Mouse (Mus musculus) MEL (cell line): ENCODE data around the gene Lrrc46. TPM values are rescaled to one million over a fixed set of nuclear protein-coding genes. Genes with fewer than 3 reads are reported as not detected.
A peak's percentile ranks its signal among the peaks of the same experiment; 100 is the strongest.

Experiments used
- DNase-seq: peaks from one replicate; pipeline ENCODE4 v3.0.0; 2011; ENCODE audit warnings: low read depth, low spot score
- H3K27ac ChIP-seq: 2 replicates; pipeline ENCODE4 v1.5.1; 2012; ENCODE audit warnings: low read depth, mild to moderate bottlenecking, control low read depth, low read length, moderate library complexity; ENCODE audit not compliant: control insufficient read depth
- H3K27me3 ChIP-seq, 2 experiments: fragments of 150-350 bp in 1 of 2; sonication (generic) in 1 of 2; 2 replicates each; pipeline ENCODE4 v1.6.1; 2012; ENCODE audit warnings: low read length in 2 of 2, mild to moderate bottlenecking in 2 of 2, improper control_type of control experiment in 1 of 2, moderate library complexity in 1 of 2; ENCODE audit not compliant: insufficient read depth in 2 of 2, control insufficient read depth in 1 of 2
- H3K36me3 ChIP-seq, 2 experiments: 2 replicates each; pipeline ENCODE4 v1.6.1; 2012 to 2014; ENCODE audit warnings: low read length in 2 of 2, improper control_type of control experiment in 1 of 2, inconsistent platforms in 1 of 2, mild to moderate bottlenecking in 1 of 2; ENCODE audit not compliant: insufficient read depth in 2 of 2, control insufficient read depth in 1 of 2
- H3K4me1 ChIP-seq, 2 experiments: fragments of 150-350 bp in 1 of 2; sonication (generic) in 1 of 2; 2 replicates each; pipeline ENCODE4 v1.6.1; 2012; ENCODE audit warnings: low read length in 2 of 2, improper control_type of control experiment in 1 of 2, mild to moderate bottlenecking in 1 of 2; ENCODE audit not compliant: insufficient read depth in 2 of 2, control insufficient read depth in 1 of 2
- H3K4me3 ChIP-seq, 2 experiments: fragments of 150-350 bp in 1 of 2; sonication (generic) in 1 of 2; 2 replicates each; pipeline ENCODE4 v1.5.1; 2012; ENCODE audit warnings: low read depth in 2 of 2, low read length in 2 of 2, mild to moderate bottlenecking in 2 of 2, moderate library complexity in 2 of 2, control low read depth in 1 of 2, improper control_type of control experiment in 1 of 2; ENCODE audit not compliant: control insufficient read depth in 1 of 2, insufficient read depth in 1 of 2
- H3K79me2 ChIP-seq: 2 replicates; pipeline ENCODE4 v1.6.1; 2012; ENCODE audit warnings: mild to moderate bottlenecking, low read length, moderate library complexity; ENCODE audit not compliant: control insufficient read depth, poor library complexity, insufficient read depth
- H3K9ac ChIP-seq: 2 replicates; pipeline ENCODE4 v1.6.1; 2012; ENCODE audit warnings: low read depth, mild to moderate bottlenecking, control low read depth, low read length, moderate library complexity; ENCODE audit not compliant: control insufficient read depth, poor library complexity, severe bottlenecking
- H3K9me3 ChIP-seq: fragments of 150-350 bp; sonication (generic); replicated peaks from 2 replicates; pipeline ENCODE4 v1.6.1; 2012; ENCODE audit warnings: mild to moderate bottlenecking, low read length, improper control_type of control experiment, moderate library complexity; ENCODE audit not compliant: insufficient read depth
- CTCF ChIP-seq, 3 experiments: IDR thresholded peaks in 2 of 3; conservative IDR thresholded peaks in 1 of 3; 2 replicates each; pipeline ENCODE4 v1.5.1; 2011 to 2012; ENCODE audit warnings: low read length in 3 of 3, low read depth in 2 of 3, mild to moderate bottlenecking in 2 of 3, improper control_type of control experiment in 1 of 3, inconsistent platforms in 1 of 3, mixed read lengths in 1 of 3, moderate library complexity in 1 of 3; ENCODE audit not compliant: control insufficient read depth in 1 of 3, insufficient read depth in 1 of 3, poor library complexity in 1 of 3, severe bottlenecking in 1 of 3
- E2F4 ChIP-seq: IDR thresholded peaks from 2 replicates; pipeline ENCODE4 v1.6.1; 2011; ENCODE audit warnings: low read depth, low read length, improper control_type of control experiment, borderline replicate concordance
- ELF1 ChIP-seq: IDR thresholded peaks from 2 replicates; pipeline ENCODE4 v1.6.1; 2014; ENCODE audit warnings: low read depth, mild to moderate bottlenecking, inconsistent platforms, low read length, improper control_type of control experiment, moderate library complexity
- MAZ ChIP-seq: IDR thresholded peaks from 2 replicates; pipeline ENCODE4 v1.6.1; 2012; ENCODE audit warnings: low read depth, mild to moderate bottlenecking, inconsistent platforms, low read length, improper control_type of control experiment
- MXI1 ChIP-seq: IDR thresholded peaks from 2 replicates; pipeline ENCODE4 v1.6.1; 2011; ENCODE audit warnings: mild to moderate bottlenecking, low read depth, low read length, improper control_type of control experiment
- MYB ChIP-seq: IDR thresholded peaks from 2 replicates; pipeline ENCODE4 v1.6.1; 2011; ENCODE audit warnings: mild to moderate bottlenecking, low read depth, low read length, improper control_type of control experiment
- MYC ChIP-seq: IDR thresholded peaks from 2 replicates; pipeline ENCODE4 v1.6.1; 2011; ENCODE audit warnings: low read depth, mild to moderate bottlenecking, low read length, improper control_type of control experiment, moderate library complexity
- NELFE ChIP-seq: IDR thresholded peaks from 2 replicates; pipeline ENCODE4 v1.6.1; 2011; ENCODE audit warnings: low read depth, low read length, improper control_type of control experiment
- NRF1 ChIP-seq: IDR thresholded peaks from 2 replicates; pipeline ENCODE4 v1.6.1; 2014; ENCODE audit warnings: low read depth, mild to moderate bottlenecking, inconsistent platforms, low read length, improper control_type of control experiment, moderate library complexity; ENCODE audit not compliant: poor library complexity, insufficient read depth, severe bottlenecking
- POLR2AphosphoS2 ChIP-seq: IDR thresholded peaks from 2 replicates; pipeline ENCODE4 v1.6.1; 2011; ENCODE audit warnings: low read length, improper control_type of control experiment
- RAD21 ChIP-seq: IDR thresholded peaks from 2 replicates; pipeline ENCODE4 v1.6.1; 2011; ENCODE audit warnings: mild to moderate bottlenecking, low read depth, low read length, improper control_type of control experiment
- SMC3 ChIP-seq: IDR thresholded peaks from 2 replicates; pipeline ENCODE4 v1.6.1; 2011; ENCODE audit warnings: low read depth, low read length, improper control_type of control experiment
- TBP ChIP-seq: IDR thresholded peaks from 2 replicates; pipeline ENCODE4 v1.8.0; 2011; ENCODE audit warnings: low read depth, low read length, improper control_type of control experiment
- TCF12 ChIP-seq: IDR thresholded peaks from 2 replicates; pipeline ENCODE4 v1.6.1; 2014; ENCODE audit warnings: low read depth, mild to moderate bottlenecking, inconsistent platforms, low read length, improper control_type of control experiment, moderate library complexity
- UBTF ChIP-seq: IDR thresholded peaks from 2 replicates; pipeline ENCODE4 v1.6.1; 2012; ENCODE audit warnings: low read depth, mild to moderate bottlenecking, inconsistent platforms, low read length, improper control_type of control experiment, moderate library complexity, borderline replicate concordance; ENCODE audit not compliant: insufficient read depth
- ZKSCAN1 ChIP-seq: IDR thresholded peaks from 2 replicates; pipeline ENCODE4 v1.6.1; 2012; ENCODE audit warnings: low read depth, mild to moderate bottlenecking, inconsistent platforms, low read length, improper control_type of control experiment, moderate library complexity
- ZNF384 ChIP-seq: IDR thresholded peaks from 2 replicates; pipeline ENCODE4 v1.6.1; 2012; ENCODE audit warnings: low read depth, mild to moderate bottlenecking, inconsistent platforms, low read length, improper control_type of control experiment
- polyA plus RNA-seq, 2 experiments: library from polyadenylated mRNA; stranded (reverse) in 1 of 2; unstranded in 1 of 2; fragments of >175 nt in 1 of 2; fragments of >200 nt in 1 of 2; gene quantifications; 2 replicates each; pipeline versions ENCODE4 v1.2.1 to v1.2.4; 2012; ENCODE audit warnings: low replicate concordance in 2 of 2, low read depth in 1 of 2; ENCODE audit not compliant: insufficient read length in 2 of 2, insufficient read depth in 1 of 2, missing spikeins in 1 of 2
- total RNA-seq: library from RNA; depleted of rRNA; stranded (reverse); fragments of 300-350 nt; gene quantifications from 2 replicates; pipeline ENCODE4 v1.2.3, GENCODE M21; 2012

Gene Lrrc46
- total and polyA plus RNA-seq, 3 experiments = 0.19 to 0.75 TPM; not detected in 1

- Histone ChIP-seq H3K4me1 (no peaks in the 10 kb centered on the region), H3K27ac (no peak overlapping the region), H3K36me3 (no peaks in the 10 kb centered on the region; a peak in 2 of 4 replicates), H3K9me3 (no peaks in the 10 kb centered on the region), H3K27me3 (no peaks in the 10 kb centered on the region), H3K9ac (no peak overlapping the region), H3K4me3 (no peak overlapping the region), H3K79me2 (no peaks in the 10 kb centered on the region)
- TF ChIP-seq ZKSCAN1 (no peak), CTCF (IDR thresholded peaks at IDR 0.05 in 2 of 3, conservative IDR thresholded peaks at IDR 0.05 in 1 of 3; ENCODE audit: control insufficient read depth in 1 of 3, insufficient read depth in 1 of 3, low read depth in 2 of 3, low read length in 3 of 3, poor library complexity in 1 of 3, severe bottlenecking in 1 of 3) (peak; percentile 49 to 52 (median 50)), SMC3 (peak; percentile 29; the same call in 1 of the 2 replicates)
- peak; percentile 55 for DNase-seq
These were observed 22.7 kb upstream of the Lrrc46 start for GRCm38 (mm10) chr11:97063921-97064295.

DNA sequence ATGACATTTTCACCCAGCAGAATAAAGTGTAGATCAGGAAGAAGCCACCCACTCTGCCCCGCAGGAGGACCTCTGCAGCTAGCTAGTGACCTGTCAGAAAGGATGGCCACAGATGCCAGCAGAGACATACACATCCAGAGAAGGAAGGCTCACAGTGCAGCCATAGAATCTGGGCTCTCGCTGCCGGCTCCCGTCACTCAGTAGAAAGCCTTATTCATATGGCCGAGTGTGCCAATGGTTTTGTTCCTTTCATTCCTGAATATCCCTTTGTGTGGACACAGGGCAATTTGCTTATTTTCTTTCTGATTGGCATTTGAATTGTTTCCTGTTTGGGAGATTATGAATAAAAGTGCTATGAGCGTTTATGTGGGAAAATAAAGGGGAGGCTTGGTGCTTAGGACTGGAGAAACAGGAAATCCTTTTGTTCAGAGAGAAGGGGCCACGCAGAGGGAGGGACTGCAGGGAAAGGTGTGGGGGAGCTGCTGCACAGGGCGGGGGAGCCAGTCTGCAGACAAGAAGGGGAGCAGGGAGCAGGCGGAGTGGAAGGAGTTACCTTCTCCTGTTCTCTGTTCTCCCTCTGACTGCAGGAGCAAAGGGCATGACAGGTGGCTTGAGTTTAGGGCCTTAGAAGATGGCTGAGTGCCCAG, 22.2 kb upstream of the Lrrc46 start:
- no peak for DNase-seq
- no peaks in the 10 kb centered on the region for H3K9me3 ChIP-seq
- TF ChIP-seq UBTF = no peak
- no peak for TF ChIP-seq TBP
- TF ChIP-seq SMC3 = no peak
- TF ChIP-seq POLR2AphosphoS2 = no peak
- TF ChIP-seq TCF12 = no peak
- no peak for TF ChIP-seq MXI1
- TF ChIP-seq MYB = no peak
- TF ChIP-seq RAD21 = no peak
- TF ChIP-seq MAZ = no peak
- TF ChIP-seq NRF1 = no peak
- TF ChIP-seq ZNF384 = no peak
- no peak for TF ChIP-seq ZKSCAN1
- no peak for TF ChIP-seq ELF1
- no peak for TF ChIP-seq CTCF (IDR thresholded peaks at IDR 0.05 in 2 of 3, conservative IDR thresholded peaks at IDR 0.05 in 1 of 3; ENCODE audit: control insufficient read depth in 1 of 3, insufficient read depth in 1 of 3, low read depth in 2 of 3, low read length in 3 of 3, poor library complexity in 1 of 3, severe bottlenecking in 1 of 3)
- TF ChIP-seq MYC = no peak
- no peak for TF ChIP-seq E2F4
- TF ChIP-seq NELFE = no peak
- H3K4me3 ChIP-seq = no peak overlapping the region
- H3K9ac ChIP-seq = no peak overlapping the region
- no peak overlapping the region for H3K27ac ChIP-seq
- H3K4me1 ChIP-seq = no peaks in the 10 kb centered on the region
- no peaks in the 10 kb centered on the region for H3K27me3 ChIP-seq
- H3K36me3 ChIP-seq = no peaks in the 10 kb centered on the region; a peak in 2 of 4 replicates
- H3K79me2 ChIP-seq = no peaks in the 10 kb centered on the region
